Mouse (Mus musculus): ENCODE measurements around the gene Pmfbp1. TPM values are rescaled to one million over a fixed set of nuclear protein-coding genes. Genes with fewer than 3 reads are reported as not detected.
A peak's percentile ranks its signal among the peaks of the same experiment; 100 is the strongest.

Pmfbp1 gene
- polyA plus RNA-seq, 1 experiment, result not detected

- H3K4me1 ChIP-seq (ENCODE audit: control insufficient read depth, insufficient read depth, low read length), result peaks cover 9% of the 10 kb centered on the region
- no peaks in the 10 kb centered on the region for H3K36me3 ChIP-seq (ENCODE audit: control insufficient read depth, insufficient read depth, low read length, poor library complexity, severe bottlenecking)
- H3K9ac ChIP-seq (ENCODE audit: low read depth, poor library complexity, severe bottlenecking), result no peak overlapping the region
- no peaks in the 10 kb centered on the region for H3K27me3 ChIP-seq (ENCODE audit: control insufficient read depth, insufficient read depth, low read length, poor library complexity, severe bottlenecking)
- H3K27ac ChIP-seq (ENCODE audit: insufficient read depth, low read length), result peak overlapping the region; percentile 12; the same call in 1 of the 2 replicates
- no peaks in the 10 kb centered on the region for H3K9me3 ChIP-seq (replicated peaks; ENCODE audit: control insufficient read depth, insufficient read depth, low read length, poor library complexity, severe bottlenecking)
- no peak for TF ChIP-seq POLR2A (IDR thresholded peaks at IDR 0.05; ENCODE audit: insufficient read depth, low read length)
- no peak for TF ChIP-seq EP300 (IDR thresholded peaks at IDR 0.05; ENCODE audit: insufficient read depth, low read depth, low read length)
- no peak for TF ChIP-seq CTCF (IDR thresholded peaks at IDR 0.05; ENCODE audit: low read depth, low read length)
- no peak overlapping the region for H3K4me3 ChIP-seq (ENCODE audit: low read depth, low read length)
Measured at GRCm38 (mm10) chr8:109463075-109463474, 30.8 kb upstream of the Pmfbp1 start.

GRCm38 (mm10) chr8:109463677-109464313, 30.0 kb upstream of the Pmfbp1 start:
- H3K27ac ChIP-seq (ENCODE audit: insufficient read depth, low read length), result peak overlapping the region; percentile 80
- no peaks in the 10 kb centered on the region for H3K9me3 ChIP-seq (replicated peaks; ENCODE audit: control insufficient read depth, insufficient read depth, low read length, poor library complexity, severe bottlenecking)
- peaks cover 9% of the 10 kb centered on the region for H3K4me1 ChIP-seq (ENCODE audit: control insufficient read depth, insufficient read depth, low read length)
- peak overlapping the region; percentile 20; the same call in 1 of the 2 replicates for H3K9ac ChIP-seq (ENCODE audit: low read depth, poor library complexity, severe bottlenecking)
- no peak for TF ChIP-seq POLR2A (IDR thresholded peaks at IDR 0.05; ENCODE audit: insufficient read depth, low read length)
- peak; percentile 97 for TF ChIP-seq EP300 (IDR thresholded peaks at IDR 0.05; ENCODE audit: insufficient read depth, low read depth, low read length)
- H3K27me3 ChIP-seq (ENCODE audit: control insufficient read depth, insufficient read depth, low read length, poor library complexity, severe bottlenecking), result no peaks in the 10 kb centered on the region
- H3K36me3 ChIP-seq (ENCODE audit: control insufficient read depth, insufficient read depth, low read length, poor library complexity, severe bottlenecking), result no peaks in the 10 kb centered on the region
- H3K4me3 ChIP-seq (ENCODE audit: low read depth, low read length), result no peak overlapping the region

GRCm38 (mm10) chr8:109464451-109464891, 29.4 kb upstream of the Pmfbp1 start:
- H3K27ac ChIP-seq (ENCODE audit: insufficient read depth, low read length), result no peak overlapping the region
- no peaks in the 10 kb centered on the region for H3K27me3 ChIP-seq (ENCODE audit: control insufficient read depth, insufficient read depth, low read length, poor library complexity, severe bottlenecking)
- peak overlapping the region; percentile 20; the same call in 1 of the 2 replicates for H3K9ac ChIP-seq (ENCODE audit: low read depth, poor library complexity, severe bottlenecking)
- peaks cover 9% of the 10 kb centered on the region for H3K4me1 ChIP-seq (ENCODE audit: control insufficient read depth, insufficient read depth, low read length)
- TF ChIP-seq EP300 (IDR thresholded peaks at IDR 0.05; ENCODE audit: insufficient read depth, low read depth, low read length) (no peak), CTCF (IDR thresholded peaks at IDR 0.05; ENCODE audit: low read depth, low read length) (no peak), POLR2A (IDR thresholded peaks at IDR 0.05; ENCODE audit: insufficient read depth, low read length) (no peak)
- H3K4me3 ChIP-seq (ENCODE audit: low read depth, low read length), result no peak overlapping the region
- no peaks in the 10 kb centered on the region for H3K9me3 ChIP-seq (replicated peaks; ENCODE audit: control insufficient read depth, insufficient read depth, low read length, poor library complexity, severe bottlenecking)
- no peaks in the 10 kb centered on the region for H3K36me3 ChIP-seq (ENCODE audit: control insufficient read depth, insufficient read depth, low read length, poor library complexity, severe bottlenecking)

- Histone ChIP-seq H3K4me3 (ENCODE audit: low read depth, low read length) (no peak overlapping the region), H3K4me1 (ENCODE audit: control insufficient read depth, insufficient read depth, low read length) (peaks cover 9% of the 10 kb centered on the region), H3K9me3 (replicated peaks; ENCODE audit: control insufficient read depth, insufficient read depth, low read length, poor library complexity, severe bottlenecking) (no peaks in the 10 kb centered on the region), H3K9ac (ENCODE audit: low read depth, poor library complexity, severe bottlenecking) (no peak overlapping the region), H3K36me3 (ENCODE audit: control insufficient read depth, insufficient read depth, low read length, poor library complexity, severe bottlenecking) (no peaks in the 10 kb centered on the region), H3K27me3 (ENCODE audit: control insufficient read depth, insufficient read depth, low read length, poor library complexity, severe bottlenecking) (no peaks in the 10 kb centered on the region), H3K27ac (ENCODE audit: insufficient read depth, low read length) (no peak overlapping the region)
- no peak for TF ChIP-seq POLR2A (IDR thresholded peaks at IDR 0.05; ENCODE audit: insufficient read depth, low read length)
Measured at GRCm38 (mm10) chr8:109465056-109465455, 28.8 kb upstream of the Pmfbp1 start.

GRCm38 (mm10) chr8:109465761-109466160, 28.1 kb upstream of the Pmfbp1 start:
- H3K4me3 ChIP-seq (ENCODE audit: low read depth, low read length), result no peak overlapping the region
- H3K27ac ChIP-seq (ENCODE audit: insufficient read depth, low read length), result no peak overlapping the region
- H3K9ac ChIP-seq (ENCODE audit: low read depth, poor library complexity, severe bottlenecking), result no peak overlapping the region
- H3K4me1 ChIP-seq (ENCODE audit: control insufficient read depth, insufficient read depth, low read length), result peaks cover 9% of the 10 kb centered on the region
- H3K36me3 ChIP-seq (ENCODE audit: control insufficient read depth, insufficient read depth, low read length, poor library complexity, severe bottlenecking), result no peaks in the 10 kb centered on the region
- no peak for TF ChIP-seq POLR2A (IDR thresholded peaks at IDR 0.05; ENCODE audit: insufficient read depth, low read length)
- TF ChIP-seq EP300 (IDR thresholded peaks at IDR 0.05; ENCODE audit: insufficient read depth, low read depth, low read length), result no peak
- TF ChIP-seq CTCF (IDR thresholded peaks at IDR 0.05; ENCODE audit: low read depth, low read length), result no peak
- no peaks in the 10 kb centered on the region for H3K9me3 ChIP-seq (replicated peaks; ENCODE audit: control insufficient read depth, insufficient read depth, low read length, poor library complexity, severe bottlenecking)
- H3K27me3 ChIP-seq (ENCODE audit: control insufficient read depth, insufficient read depth, low read length, poor library complexity, severe bottlenecking), result no peaks in the 10 kb centered on the region

GRCm38 (mm10) chr8:109467516-109467915, 26.3 kb upstream of the Pmfbp1 start:
- Histone ChIP-seq H3K27me3 (ENCODE audit: control insufficient read depth, insufficient read depth, low read length, poor library complexity, severe bottlenecking) (no peaks in the 10 kb centered on the region), H3K36me3 (ENCODE audit: control insufficient read depth, insufficient read depth, low read length, poor library complexity, severe bottlenecking) (no peaks in the 10 kb centered on the region), H3K9ac (ENCODE audit: low read depth, poor library complexity, severe bottlenecking) (no peak overlapping the region), H3K27ac (ENCODE audit: insufficient read depth, low read length) (no peak overlapping the region), H3K9me3 (replicated peaks; ENCODE audit: control insufficient read depth, insufficient read depth, low read length, poor library complexity, severe bottlenecking) (no peaks in the 10 kb centered on the region), H3K4me3 (ENCODE audit: low read depth, low read length) (no peak overlapping the region), H3K4me1 (ENCODE audit: control insufficient read depth, insufficient read depth, low read length) (peaks cover 7% of the 10 kb centered on the region)
- TF ChIP-seq POLR2A (IDR thresholded peaks at IDR 0.05; ENCODE audit: insufficient read depth, low read length), result no peak
- no peak for TF ChIP-seq EP300 (IDR thresholded peaks at IDR 0.05; ENCODE audit: insufficient read depth, low read depth, low read length)
- TF ChIP-seq CTCF (IDR thresholded peaks at IDR 0.05; ENCODE audit: low read depth, low read length), result peak; percentile 74
